Mouse (Mus musculus) CH12.LX (cell line): ENCODE results near the gene Itgb3bp. TPM values are rescaled to one million over a fixed set of nuclear protein-coding genes. Genes with fewer than 3 reads are reported as not detected.

ENCODE experiments used
- polyA plus RNA-seq: library from polyadenylated mRNA; unstranded; fragments of >175 nt; gene quantifications from 2 replicates; pipeline ENCODE4 v1.2.1, GENCODE M21; 2012; ENCODE audit warnings: low read depth; ENCODE audit not compliant: insufficient read length
- total RNA-seq, 2 experiments: library from RNA; depleted of rRNA; stranded (reverse); fragments of 300-350 nt in 1 of 2; fragments of >200 nt in 1 of 2; gene quantifications; 2 replicates each; pipeline ENCODE4 v1.2.3; 2012 to 2014

The Itgb3bp gene
- total and polyA plus RNA-seq, 3 experiments, result 9.9 to 29.1 (median 22.0) TPM

Other genes with a start within 250 kb of the Itgb3bp start
- gene Alg6, start 214.1 kb downstream of the Itgb3bp start, total RNA-seq (2012; rRNA removed), result 20.4 and 22.6 TPM in 2 replicates
- gene Alg6, start 214.1 kb downstream of the Itgb3bp start, total RNA-seq (2014; rRNA removed), result 30.4 and 33.2 TPM in 2 replicates
- 13.7 and 19.1 TPM in 2 replicates for gene Alg6, start 214.1 kb downstream of the Itgb3bp start, polyA plus RNA-seq
- gene Efcab7, start 100.6 kb downstream of the Itgb3bp start, total RNA-seq (2012; rRNA removed), result 14.6 and 17.9 TPM in 2 replicates
- 53.2 and 57.0 TPM in 2 replicates for gene Efcab7, start 100.6 kb downstream of the Itgb3bp start, total RNA-seq (2014; rRNA removed)
- 10.6 and 16.8 TPM in 2 replicates for gene Efcab7, start 100.6 kb downstream of the Itgb3bp start, polyA plus RNA-seq
- gene Pgm1, start 399 bp downstream of the Itgb3bp start, total RNA-seq (2012; rRNA removed), result 49.1 and 97.9 TPM in 2 replicates
- gene Pgm1, start 399 bp downstream of the Itgb3bp start, total RNA-seq (2014; rRNA removed), result 74.7 and 95.7 TPM in 2 replicates
- 49.8 and 54.0 TPM in 2 replicates for gene Pgm1, start 399 bp downstream of the Itgb3bp start, polyA plus RNA-seq
- gene Ror1, start 166.0 kb upstream of the Itgb3bp start, total RNA-seq (2012; rRNA removed), result not detected in 2 replicates
- gene Ror1, start 166.0 kb upstream of the Itgb3bp start, total RNA-seq (2014; rRNA removed), result not detected in 2 replicates
- not detected in 2 replicates for gene Ror1, start 166.0 kb upstream of the Itgb3bp start, polyA plus RNA-seq